Mouse (Mus musculus) heart, adult 11 months (tissue): Measurements from ENCODE around the gene Eif1.
A peak's percentile ranks its signal among the peaks of the same experiment; 100 is the strongest.
"Not testable (repeated sequence)": the region's sequence is repeated elsewhere in the genome, so short reads cannot be mapped to it uniquely, and the experiment has no call there.

ENCODE experiments used
- DNase-seq: peaks from one replicate; pipeline ENCODE4 v3.0.0; 2022

Gene Eif1

DNA sequence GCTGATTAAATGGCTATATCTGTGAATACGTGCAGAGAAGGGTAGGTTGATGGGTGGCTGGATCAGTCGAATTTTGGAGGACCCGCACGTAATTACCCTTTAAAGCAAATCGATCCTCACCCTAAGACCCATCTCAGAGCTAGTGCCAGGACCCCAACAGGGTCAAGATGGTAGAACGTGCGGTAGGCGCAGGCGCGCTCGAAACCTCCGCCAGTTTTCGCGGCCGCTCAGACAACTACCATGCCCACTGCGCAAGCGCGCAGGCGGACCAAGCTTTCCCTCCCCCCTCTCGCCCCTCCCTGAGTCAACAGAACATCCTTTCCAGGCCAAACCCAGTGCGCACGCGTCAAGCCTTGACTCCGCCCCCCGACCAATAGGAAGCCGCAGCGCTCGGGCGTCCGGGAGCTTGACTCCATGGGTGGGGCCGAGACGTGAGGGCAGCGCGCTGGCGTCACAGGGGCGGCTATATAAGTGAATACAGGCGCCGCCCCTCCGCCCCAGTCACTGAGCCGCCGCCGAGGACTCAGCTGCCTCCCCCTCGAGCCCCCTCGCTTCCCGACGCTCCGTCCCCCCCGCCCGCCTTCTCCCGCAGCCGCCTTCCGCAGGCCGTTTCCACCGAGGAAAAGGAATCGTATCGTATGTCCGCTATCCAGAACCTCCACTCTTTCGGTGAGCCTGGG is at the start of gene Eif1:
Gene Eif1, plus strand, starts transcription at position 394 of the 680 bp plus-strand sequence.
- DNase-seq = peak; percentile 100

- no peak for DNase-seq
Measured at GRCm38 (mm10) chr11:100271878-100272277, 47.8 kb upstream of the Eif1 start.

- peak; percentile 84 for DNase-seq
Measured at GRCm38 (mm10) chr11:100274719-100275118, 45.0 kb upstream of the Eif1 start.

DNA sequence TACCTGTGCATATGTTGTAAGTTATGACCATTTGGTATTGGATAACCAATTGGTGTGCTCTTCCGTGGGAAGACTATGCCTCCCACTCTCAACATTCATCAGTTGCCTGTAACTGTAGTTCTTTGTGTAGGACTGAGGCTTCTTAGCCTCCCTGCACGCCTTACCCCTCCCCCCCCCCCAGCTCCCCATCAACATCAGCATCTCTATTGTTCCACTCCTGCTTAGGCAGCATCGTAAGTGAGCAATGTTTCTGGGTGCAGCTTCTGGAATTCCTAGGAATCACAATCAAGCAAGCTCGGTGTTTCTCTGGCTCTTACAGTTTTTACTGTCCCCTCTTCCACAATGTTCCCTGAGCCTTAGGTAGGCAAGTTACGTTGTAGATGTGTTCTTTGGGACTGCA is 44.2 kb upstream of the Eif1 start:
- DNase-seq = no peak

GRCm38 (mm10) chr11:100277726-100278480 is 41.8 kb upstream of the Eif1 start:
- DNase-seq = no peak

DNA sequence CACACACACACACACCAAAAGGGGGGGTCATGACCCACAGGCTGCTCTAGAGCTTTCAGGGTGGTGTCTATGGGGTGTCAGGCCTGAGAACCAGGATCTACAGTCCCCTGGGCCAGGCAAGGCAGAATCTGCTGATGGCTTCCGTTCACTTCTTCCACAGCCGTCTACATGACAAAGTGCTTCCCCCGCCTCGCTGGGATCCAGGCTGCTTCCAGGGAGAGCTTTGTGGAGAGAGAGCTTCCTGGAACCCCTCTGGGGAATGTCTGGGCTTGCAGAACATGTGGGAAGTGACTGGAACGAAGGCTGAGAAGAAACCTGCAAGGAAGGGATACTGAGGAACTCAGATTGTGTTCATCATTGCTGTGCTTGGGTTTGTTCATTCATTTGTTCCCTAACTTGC is 40.9 kb upstream of the Eif1 start:
- DNase-seq = no peak

DNA sequence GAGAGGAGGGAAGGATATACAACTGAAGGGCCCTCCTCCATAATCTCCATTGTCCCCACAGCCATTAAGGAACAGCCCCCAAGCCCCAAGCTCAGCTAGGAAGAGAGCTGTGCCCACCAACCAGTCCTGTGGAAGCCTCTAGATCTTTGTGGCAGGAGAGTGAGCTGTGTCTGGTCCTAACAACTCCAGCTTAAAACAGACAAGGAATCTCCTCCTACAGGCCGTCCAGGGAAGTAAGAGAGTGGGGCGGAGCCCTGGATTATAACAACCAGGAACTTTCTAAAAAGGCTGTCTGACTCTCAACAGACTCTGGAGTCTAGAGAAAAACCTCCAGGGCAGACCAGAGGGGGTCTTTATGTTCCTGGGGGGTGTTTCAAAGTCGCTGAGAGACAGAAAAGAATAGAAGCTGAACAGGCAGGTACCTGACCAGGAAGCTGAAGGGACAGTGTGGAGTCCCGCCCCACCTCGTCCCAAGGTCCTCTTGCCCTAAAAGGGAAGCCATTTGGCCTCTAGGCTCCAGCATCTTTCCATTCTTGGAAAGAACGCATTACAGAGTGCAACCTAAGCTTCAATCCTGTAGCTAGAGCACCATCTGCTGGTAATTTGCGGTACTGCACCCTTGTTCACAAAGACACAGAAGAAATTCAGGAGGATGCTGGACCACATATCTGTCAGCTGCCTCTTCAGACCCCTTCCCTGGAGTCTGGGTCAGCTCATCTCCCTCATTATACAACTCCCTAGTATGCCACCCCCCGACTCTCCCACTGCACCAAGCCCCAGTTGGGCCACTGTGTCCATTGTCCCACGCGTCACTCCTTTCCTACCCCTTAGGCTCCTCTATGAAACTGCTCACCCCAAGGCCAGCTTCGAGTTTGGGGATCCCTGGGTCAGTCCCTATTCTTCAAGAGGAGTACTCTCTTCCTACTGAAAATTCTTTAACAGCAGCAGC is 37.8 kb upstream of the Eif1 start:
- DNase-seq = no peak

DNA sequence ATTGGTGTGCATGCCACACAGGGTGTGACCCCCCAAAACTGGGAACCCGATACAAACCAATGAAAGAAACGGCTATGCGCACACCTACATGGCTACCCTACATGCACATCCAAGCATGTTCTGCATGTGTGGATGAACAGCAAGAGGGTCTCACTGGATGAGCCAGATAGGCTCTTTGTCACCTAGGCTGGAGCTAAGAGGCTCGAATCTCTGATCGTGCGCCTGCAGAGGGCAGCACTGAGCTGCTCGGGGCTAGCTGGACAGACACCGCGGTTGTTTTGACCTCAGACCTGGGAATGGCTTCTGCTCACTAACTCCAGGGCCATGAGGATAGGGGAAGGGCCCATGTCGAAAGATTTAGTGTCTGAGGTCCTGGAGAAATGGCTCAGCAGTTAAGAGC is 37.1 kb upstream of the Eif1 start:
- peak; percentile 93 for DNase-seq

DNA sequence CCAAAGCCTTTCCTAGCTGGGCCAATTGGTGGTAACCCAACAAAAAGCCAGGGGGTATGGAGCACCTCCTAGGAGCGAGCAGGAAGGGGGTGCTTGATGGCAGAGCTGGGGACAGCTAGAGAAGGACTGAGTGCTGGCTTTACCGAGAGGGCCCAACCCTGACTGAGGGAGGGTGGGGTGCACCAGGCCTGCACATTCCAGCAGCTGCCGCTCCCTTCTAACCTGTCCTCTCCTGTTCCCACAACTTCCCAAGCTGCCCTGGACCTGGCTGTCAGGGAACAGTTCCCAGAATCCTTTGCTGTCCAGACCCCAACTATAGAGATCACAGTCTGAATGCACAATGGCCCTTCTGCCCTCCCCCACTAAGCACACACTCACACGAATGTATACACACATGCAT is 34.7 kb upstream of the Eif1 start:
- DNase-seq = no peak

- peak; percentile 95 for DNase-seq
Measured at GRCm38 (mm10) chr11:100287024-100287423, 32.7 kb upstream of the Eif1 start.

DNA sequence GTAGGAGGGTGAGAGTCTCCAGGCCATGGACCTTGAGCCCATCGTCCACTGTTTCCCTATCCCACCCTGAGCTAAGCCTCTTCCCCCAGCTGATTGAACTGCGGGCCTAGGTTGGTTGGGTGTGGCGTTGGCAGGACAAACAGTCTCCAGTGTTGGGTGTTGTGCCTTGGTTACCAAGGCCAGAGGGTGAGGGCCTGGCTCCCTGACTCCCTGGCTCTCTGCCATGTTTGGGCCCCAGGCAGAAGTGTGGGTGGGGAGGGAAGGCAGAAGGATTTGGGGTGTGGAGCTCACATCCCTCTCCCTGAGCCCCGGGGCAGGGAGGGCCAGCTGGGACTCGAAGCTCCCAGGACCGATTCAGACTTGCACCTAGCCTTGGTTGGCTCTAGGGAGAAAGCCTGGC is 30.7 kb upstream of the Eif1 start:
- DNase-seq = peak; percentile 95

DNA sequence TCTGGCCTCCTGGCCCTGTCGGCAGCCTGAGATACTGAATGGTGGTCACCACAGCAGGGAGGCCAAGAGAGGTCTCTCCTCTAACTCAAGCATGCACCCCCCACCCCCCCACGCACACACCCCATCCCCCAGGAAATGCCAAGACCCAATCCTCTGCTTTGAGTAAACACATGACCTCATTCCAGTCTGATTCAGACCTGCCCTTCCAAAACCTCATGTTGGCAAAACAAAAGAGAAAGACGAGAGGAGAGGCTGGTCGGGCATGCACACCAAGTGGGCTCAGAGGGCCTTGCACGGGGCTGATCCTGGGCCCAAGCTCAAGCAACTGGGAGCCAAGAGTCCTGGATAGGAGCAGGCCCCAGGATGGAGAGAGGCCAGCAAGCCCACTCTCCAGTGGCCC is 29.4 kb upstream of the Eif1 start:
- DNase-seq = no peak

DNA sequence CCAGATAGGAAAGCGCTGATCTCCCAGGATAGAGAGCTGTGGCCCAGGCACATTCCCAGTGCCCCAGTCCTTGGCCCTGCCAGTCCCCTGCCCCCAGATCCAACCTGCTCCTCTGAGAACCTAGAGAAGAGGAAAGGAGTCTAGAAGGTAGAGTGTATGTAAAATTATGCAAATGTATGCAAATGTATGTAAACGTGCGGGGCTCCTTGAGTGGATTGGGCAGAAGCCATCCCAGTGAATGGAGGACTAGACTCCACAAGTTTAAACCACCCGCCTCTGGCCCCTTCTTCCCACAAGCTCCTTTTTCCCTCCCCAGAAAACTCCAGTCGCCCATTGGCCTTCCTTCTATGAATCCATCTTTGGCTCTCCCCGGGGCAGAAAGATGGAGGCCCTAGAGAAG is 26.8 kb upstream of the Eif1 start:
- DNase-seq = no peak

DNA sequence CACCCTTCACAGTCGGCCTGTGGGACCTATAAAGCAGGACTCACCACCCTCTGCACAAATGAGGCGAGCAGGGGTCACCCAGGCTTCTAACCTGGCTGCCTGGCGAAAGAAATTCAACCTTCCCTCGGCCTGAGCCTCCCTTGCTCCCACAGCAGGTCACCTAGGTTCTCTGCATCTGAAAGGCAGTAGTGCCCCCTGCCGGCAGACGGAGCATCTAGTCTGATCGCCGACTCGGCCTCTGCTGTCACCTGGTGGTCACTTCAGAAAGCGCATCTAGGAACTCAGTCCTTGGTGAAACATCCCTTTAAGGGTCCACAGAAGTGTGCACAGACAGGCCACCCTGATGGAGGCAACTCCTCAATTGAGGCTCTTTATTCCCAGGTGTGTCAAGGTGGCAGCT is 24.4 kb upstream of the Eif1 start:
- DNase-seq = peak; percentile 92

- DNase-seq = no peak
Measured at GRCm38 (mm10) chr11:100297801-100298200, 21.9 kb upstream of the Eif1 start.

DNA sequence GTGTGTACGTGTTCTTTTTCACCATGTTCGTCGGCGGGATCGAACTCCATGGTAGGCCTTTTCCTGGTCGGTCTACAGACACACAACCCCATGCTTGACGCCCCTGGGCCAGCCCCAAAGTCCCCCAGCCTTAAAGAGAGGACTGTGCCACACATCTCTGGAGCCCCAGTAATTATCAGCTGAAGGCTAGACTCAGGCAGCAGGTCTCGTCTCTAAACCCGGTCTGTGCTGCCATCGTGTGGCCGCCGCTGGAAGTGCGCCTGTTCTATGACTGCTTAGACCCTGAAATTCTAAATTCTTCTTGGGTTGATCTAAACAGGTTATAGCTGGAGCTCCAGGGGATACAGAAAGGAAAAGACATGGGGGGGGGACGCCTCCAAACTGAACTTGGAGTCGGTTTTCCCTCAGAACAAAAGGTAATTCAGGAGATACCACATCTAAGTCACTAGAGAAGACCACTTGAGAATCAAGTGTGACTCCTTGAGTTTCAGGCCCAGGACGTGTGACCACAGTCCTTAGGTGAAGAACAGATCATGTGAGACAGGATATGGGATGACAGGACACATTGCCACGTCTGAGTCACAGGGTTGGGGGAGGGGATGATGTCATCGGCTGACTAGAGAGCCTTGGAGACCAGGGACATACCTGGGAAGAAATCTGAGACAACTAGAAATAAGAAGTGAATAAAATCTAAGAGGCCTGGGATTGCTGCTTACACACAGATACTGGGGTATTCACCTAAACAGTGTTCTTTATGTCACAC is 21.2 kb upstream of the Eif1 start:
- peak; percentile 95 for DNase-seq

DNA sequence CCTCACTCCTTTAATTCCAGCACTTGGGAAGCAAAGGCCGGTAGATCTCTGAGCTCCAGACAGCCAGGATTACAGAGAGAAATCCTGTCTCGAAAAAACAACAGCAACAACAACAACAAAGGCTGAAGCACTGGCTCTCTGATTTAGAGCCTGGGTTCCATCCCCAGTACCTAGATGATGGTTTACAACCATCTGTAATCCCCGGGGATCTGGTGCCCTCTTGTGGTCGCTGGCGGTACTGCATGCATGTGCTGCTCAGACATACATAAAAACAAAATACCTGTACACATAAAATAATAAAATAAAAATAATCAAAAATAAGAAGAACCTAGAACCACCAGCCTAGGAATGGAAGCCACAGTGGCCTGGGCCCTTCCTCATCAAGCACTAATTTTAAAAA is 19.4 kb upstream of the Eif1 start:
- no peak for DNase-seq

DNA sequence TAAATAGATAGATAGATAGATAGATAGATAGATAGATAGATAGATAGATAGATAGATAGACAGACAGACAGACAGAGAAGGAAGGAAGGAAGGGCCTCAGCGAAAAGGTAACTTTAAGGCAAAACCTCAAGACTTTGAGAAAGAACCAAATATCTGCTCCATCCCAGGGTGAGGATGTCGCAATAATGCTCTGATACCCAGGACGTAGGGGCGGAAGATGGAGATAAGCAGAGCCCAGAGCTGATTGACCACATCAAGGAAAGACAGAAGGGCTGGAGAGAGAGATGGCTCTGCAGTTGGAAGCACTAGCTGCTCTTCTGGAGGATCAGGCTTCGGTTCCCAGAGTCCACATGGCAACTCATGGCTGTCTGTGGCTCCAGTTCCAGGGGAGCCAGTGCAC is 18.4 kb upstream of the Eif1 start:
- no peak for DNase-seq

- no peak for DNase-seq
Measured at GRCm38 (mm10) chr11:100307900-100308299, 11.8 kb upstream of the Eif1 start.

DNA sequence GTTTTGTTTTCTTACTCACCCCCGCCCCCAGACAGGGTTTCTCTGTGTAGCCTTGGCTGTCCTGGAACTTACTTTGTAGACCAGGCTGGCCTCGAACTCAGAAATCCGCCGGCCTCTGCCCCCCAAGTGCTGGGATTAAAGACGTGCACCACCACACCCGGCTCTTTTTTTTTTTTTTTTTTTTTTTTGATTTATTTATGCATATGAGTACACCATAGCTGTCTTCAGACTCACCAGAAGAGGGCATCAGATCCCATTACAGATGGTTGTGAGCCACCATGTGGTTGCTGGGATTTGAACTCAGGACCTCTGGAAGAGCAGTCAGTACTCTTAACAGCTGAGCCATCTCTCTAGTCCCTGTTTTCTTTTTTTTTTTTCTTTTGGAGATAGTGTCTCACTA is 11.0 kb upstream of the Eif1 start:
- not testable (repeated sequence) for DNase-seq

DNA sequence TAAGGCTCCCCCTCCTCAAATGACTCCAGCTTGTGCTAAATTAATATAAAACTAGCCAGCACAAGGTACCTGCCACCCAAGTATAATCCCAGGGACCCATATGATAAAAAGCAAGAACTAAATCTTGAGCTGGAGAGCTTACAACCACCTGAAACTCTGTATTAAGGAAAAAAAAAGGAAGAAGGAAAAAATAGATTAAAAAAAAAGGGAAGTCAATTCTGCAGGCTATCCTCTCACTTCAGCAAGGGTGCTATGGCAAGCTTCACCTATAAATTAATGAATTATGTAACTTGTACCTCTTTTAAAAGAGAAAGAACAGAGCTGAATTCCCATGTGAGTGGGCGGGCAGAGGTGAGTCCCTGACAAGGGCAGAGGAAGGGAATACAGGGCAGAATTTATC is 8.0 kb upstream of the Eif1 start:
- no peak for DNase-seq

DNA sequence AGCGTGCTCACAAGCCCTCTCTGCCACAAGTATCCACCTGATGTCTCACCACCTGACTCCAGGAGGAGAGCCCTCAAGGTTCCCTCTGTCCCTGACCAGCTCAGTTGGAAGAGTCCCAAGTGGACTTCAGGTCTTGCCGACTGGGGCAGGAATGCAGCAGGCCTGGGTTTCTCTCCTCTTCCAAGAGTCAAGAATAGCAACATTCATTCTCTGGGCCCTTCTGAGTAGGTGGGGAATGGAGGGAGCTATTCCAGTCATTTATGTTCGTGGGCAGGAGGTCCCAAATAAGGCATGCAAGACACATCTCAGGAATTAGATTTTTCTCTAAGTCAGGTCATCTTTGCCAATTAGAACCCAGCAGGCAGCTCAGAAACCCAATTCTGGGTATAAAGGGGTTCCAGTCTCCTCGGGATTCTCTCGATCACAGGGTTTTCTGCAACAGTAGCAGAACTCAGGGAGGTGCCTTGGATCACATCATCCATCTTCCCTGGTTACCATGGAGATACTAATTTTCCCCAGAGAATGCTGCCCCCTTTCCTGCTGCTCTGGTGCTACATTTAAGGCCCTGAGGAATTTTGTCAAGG is 7.5 kb upstream of the Eif1 start:
- peak; percentile 98 for DNase-seq
